Mouse (Mus musculus): ENCODE data around the gene Glod5. TPM values are rescaled to one million over a fixed set of nuclear protein-coding genes. Genes with fewer than 3 reads are reported as not detected.

Gene Glod5
- polyA plus RNA-seq, 1 experiment from 2014 or later, result not detected

DNA sequence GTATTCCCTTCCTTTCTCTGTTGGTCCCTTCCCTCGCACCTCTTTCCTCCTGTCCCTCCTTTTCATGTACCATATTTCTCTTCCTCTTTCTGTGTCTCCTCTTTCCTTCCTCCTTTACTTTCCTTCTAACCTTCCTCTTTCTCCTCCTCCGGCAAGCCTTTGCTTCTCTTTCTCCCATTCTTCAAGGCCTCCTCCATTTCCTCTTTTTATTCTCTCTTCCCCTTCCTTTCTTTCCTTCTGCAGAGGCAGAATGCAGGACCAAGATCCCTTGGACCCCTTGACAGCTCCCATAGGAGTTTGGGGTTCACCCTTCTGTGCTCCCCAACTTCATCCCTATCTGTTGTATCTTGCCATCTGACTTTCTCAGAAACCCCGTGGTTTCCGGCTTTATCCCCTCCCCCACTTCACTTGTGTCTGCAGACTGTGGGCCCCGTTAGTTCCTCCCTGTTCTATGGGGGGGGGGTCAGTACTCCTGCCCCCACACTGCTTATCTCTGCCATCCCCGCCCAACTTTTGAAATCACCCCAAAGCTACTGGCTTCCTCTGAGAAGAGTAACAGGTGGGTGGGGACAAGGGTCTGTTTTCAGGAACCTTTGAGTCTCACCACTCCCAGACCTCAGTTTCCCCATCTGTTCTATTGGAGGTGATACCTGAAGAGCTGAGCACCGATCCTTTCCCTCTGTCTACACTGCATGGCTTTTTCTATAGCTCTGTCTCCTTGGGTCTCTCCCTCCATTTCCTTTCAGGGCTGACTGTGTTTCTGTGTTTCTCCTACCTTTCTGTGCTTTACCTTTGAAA lies 54.3 kb downstream of the Glod5 start:
- Histone ChIP-seq H3K27ac (replicated peaks) (no peak overlapping the region), H3K9me3 (no peaks in the 10 kb centered on the region; the same call in 1 of the 2 replicates), H3K27me3 (no peaks in the 10 kb centered on the region), H3K9ac (replicated peaks) (no peak overlapping the region), H3K4me1 (no peaks in the 10 kb centered on the region), H3K4me2 (replicated peaks) (no peak overlapping the region), H3K36me3 (no peaks in the 10 kb centered on the region), H3K4me3 (no peak overlapping the region)
- no peak for ATAC-seq (ENCODE audit: low FRiP score, low read depth)
- WGBS, result 78% methylated on average over 7 of the region's 7 CpGs

DNA sequence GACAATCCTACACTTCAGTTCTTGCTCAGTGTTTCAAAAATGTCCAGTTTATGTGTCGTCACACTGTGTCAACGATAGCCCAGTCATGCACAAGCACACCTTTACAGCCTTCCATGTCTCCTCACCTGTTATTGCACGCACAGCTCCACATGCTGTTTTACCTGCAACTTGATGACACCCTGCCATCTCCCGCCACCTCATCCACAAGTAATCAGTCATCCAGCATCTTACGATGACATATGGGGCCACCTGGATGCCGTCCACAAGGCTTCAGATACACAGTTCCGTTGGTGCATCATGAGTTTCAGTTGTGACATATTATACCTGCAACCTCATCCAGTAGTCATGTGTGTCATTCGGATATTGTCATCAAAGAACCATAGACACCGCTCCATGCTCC lies 59.4 kb downstream of the Glod5 start:
- Histone ChIP-seq H3K9ac (replicated peaks) (no peak overlapping the region), H3K27me3 (no peaks in the 10 kb centered on the region), H3K4me3 (no peak overlapping the region), H3K27ac (replicated peaks) (no peak overlapping the region), H3K9me3 (no peaks in the 10 kb centered on the region), H3K36me3 (no peaks in the 10 kb centered on the region), H3K4me1 (no peaks in the 10 kb centered on the region), H3K4me2 (replicated peaks) (no peak overlapping the region)
- 94% methylated on average over 9 of the region's 9 CpGs for WGBS
- ATAC-seq (ENCODE audit: low FRiP score, low read depth), result no peak

Other genes with a start within 250 kb of the Glod5 start
- 78.3 and 80.8 TPM in 2 replicates for gene Gripap1, start 228.7 kb downstream of the Glod5 start, polyA plus RNA-seq (2016; fragmentation: Nextera tagmentation; extraction: Ambion mirVana)
- gene Kcnd1, start 196.2 kb downstream of the Glod5 start, polyA plus RNA-seq (2016; fragmentation: Nextera tagmentation; extraction: Ambion mirVana), result 0.96 and 1.5 TPM in 2 replicates
- 63.2 and 68.3 TPM in 2 replicates for gene Otud5, start 177.1 kb downstream of the Glod5 start, polyA plus RNA-seq (2016; fragmentation: Nextera tagmentation; extraction: Ambion mirVana)
- gene Pim2, start 140.2 kb downstream of the Glod5 start, polyA plus RNA-seq (2016; fragmentation: Nextera tagmentation; extraction: Ambion mirVana), result 19.2 and 19.7 TPM in 2 replicates
- gene Slc35a2, start 134.5 kb downstream of the Glod5 start, polyA plus RNA-seq (2016; fragmentation: Nextera tagmentation; extraction: Ambion mirVana), result 31.0 and 31.4 TPM in 2 replicates
- gene Pqbp1, start 119.2 kb downstream of the Glod5 start, polyA plus RNA-seq (2016; fragmentation: Nextera tagmentation; extraction: Ambion mirVana), result 177 and 180 TPM in 2 replicates
- gene Timm17b, start 119.1 kb downstream of the Glod5 start, polyA plus RNA-seq (2016; fragmentation: Nextera tagmentation; extraction: Ambion mirVana), result 156 and 160 TPM in 2 replicates
- gene Gm10491, start 110.7 kb downstream of the Glod5 start, polyA plus RNA-seq (2016; fragmentation: Nextera tagmentation; extraction: Ambion mirVana), result not detected in 2 replicates
- not detected in 2 replicates for gene Gm10490, start 109.0 kb downstream of the Glod5 start, polyA plus RNA-seq (2016; fragmentation: Nextera tagmentation; extraction: Ambion mirVana)
- 77.5 and 87.2 TPM in 2 replicates for gene Pcsk1n, start 98.7 kb downstream of the Glod5 start, polyA plus RNA-seq (2016; fragmentation: Nextera tagmentation; extraction: Ambion mirVana)
- gene Eras, start 89.9 kb downstream of the Glod5 start, polyA plus RNA-seq (2016; fragmentation: Nextera tagmentation; extraction: Ambion mirVana), result not detected in 2 replicates
- gene Hdac6, start 70.6 kb downstream of the Glod5 start, polyA plus RNA-seq (2016; fragmentation: Nextera tagmentation; extraction: Ambion mirVana), result 80.1 and 87.9 TPM in 2 replicates
- gene Gata1, start 40.4 kb downstream of the Glod5 start, polyA plus RNA-seq (2016; fragmentation: Nextera tagmentation; extraction: Ambion mirVana), result 1.5 TPM in 2 replicates
- gene Suv39h1, start 56.3 kb upstream of the Glod5 start, polyA plus RNA-seq (2016; fragmentation: Nextera tagmentation; extraction: Ambion mirVana), result 68.5 and 70.3 TPM in 2 replicates
- gene Was, start 72.0 kb upstream of the Glod5 start, polyA plus RNA-seq (2016; fragmentation: Nextera tagmentation; extraction: Ambion mirVana), result 0.22 and 0.26 TPM in 2 replicates
- gene Wdr13, start 114.4 kb upstream of the Glod5 start, polyA plus RNA-seq (2016; fragmentation: Nextera tagmentation; extraction: Ambion mirVana), result 39.5 and 44.6 TPM in 2 replicates
- 397 and 431 TPM in 2 replicates for gene Rbm3, start 127.4 kb upstream of the Glod5 start, polyA plus RNA-seq (2016; fragmentation: Nextera tagmentation; extraction: Ambion mirVana)
- 12.7 and 13.2 TPM in 2 replicates for gene Tbc1d25, start 157.7 kb upstream of the Glod5 start, polyA plus RNA-seq (2016; fragmentation: Nextera tagmentation; extraction: Ambion mirVana)
- 26.3 and 32.6 TPM in 2 replicates for gene Ebp, start 175.0 kb upstream of the Glod5 start, polyA plus RNA-seq (2016; fragmentation: Nextera tagmentation; extraction: Ambion mirVana)
- 23.2 and 25.0 TPM in 2 replicates for gene Porcn, start 188.0 kb upstream of the Glod5 start, polyA plus RNA-seq (2016; fragmentation: Nextera tagmentation; extraction: Ambion mirVana)
- gene Ftsj1, start 233.9 kb upstream of the Glod5 start, polyA plus RNA-seq (2016; fragmentation: Nextera tagmentation; extraction: Ambion mirVana), result 43.7 and 44.2 TPM in 2 replicates

Data from midbrain, embryonic 12.5 days (tissue).